Mouse (Mus musculus): ENCODE measurements around the gene Il27ra.

- no peak for TF ChIP-seq MAX (IDR thresholded peaks at IDR 0.05; ENCODE audit: low read depth)
- no peak for TF ChIP-seq E2F4 (IDR thresholded peaks at IDR 0.05; ENCODE audit: insufficient read depth)
- no peak for TF ChIP-seq TCF12 (IDR thresholded peaks at IDR 0.05; ENCODE audit: insufficient read depth, poor library complexity, severe bottlenecking)
- TF ChIP-seq MYOD1 (IDR thresholded peaks at IDR 0.05; ENCODE audit: control insufficient read depth in 1 of 3, insufficient read length in 2 of 3, low read depth in 2 of 3) = no peak
- no peak for TF ChIP-seq MYOG (IDR thresholded peaks at IDR 0.05; ENCODE audit: control insufficient read depth in 1 of 3, insufficient read depth in 1 of 3, insufficient read length in 2 of 3, low read depth in 2 of 3)
- no peak for TF ChIP-seq POLR2A (IDR thresholded peaks at IDR 0.05; ENCODE audit: insufficient read length, low read depth)
- TF ChIP-seq POLR2AphosphoS2 (IDR thresholded peaks at IDR 0.05; ENCODE audit: insufficient read length, low read depth) = peak; percentile 51
- no peak for TF ChIP-seq USF1 (IDR thresholded peaks at IDR 0.05; ENCODE audit: low read depth)
- no peak for TF ChIP-seq CEBPB (IDR thresholded peaks at IDR 0.05; ENCODE audit: insufficient read depth, poor library complexity, severe bottlenecking)
- no peak for TF ChIP-seq SRF (IDR thresholded peaks at IDR 0.05; ENCODE audit: control insufficient read depth, insufficient read length, low read depth)
Observed at GRCm38 (mm10) chr8:84001281-84002000, 40.9 kb downstream of the Il27ra start, which contains the start of gene 1700067K01Rik.

Data from myocyte (in vitro differentiated cells).